Mouse (Mus musculus): ENCODE results near the gene Gm17324. TPM values are rescaled to one million over a fixed set of nuclear protein-coding genes. Genes with fewer than 3 reads are reported as not detected.
A peak's percentile ranks its signal among the peaks of the same experiment; 100 is the strongest.

The Gm17324 gene
- polyA plus RNA-seq, 1 experiment from 2014 or later = 0.88 TPM

DNA sequence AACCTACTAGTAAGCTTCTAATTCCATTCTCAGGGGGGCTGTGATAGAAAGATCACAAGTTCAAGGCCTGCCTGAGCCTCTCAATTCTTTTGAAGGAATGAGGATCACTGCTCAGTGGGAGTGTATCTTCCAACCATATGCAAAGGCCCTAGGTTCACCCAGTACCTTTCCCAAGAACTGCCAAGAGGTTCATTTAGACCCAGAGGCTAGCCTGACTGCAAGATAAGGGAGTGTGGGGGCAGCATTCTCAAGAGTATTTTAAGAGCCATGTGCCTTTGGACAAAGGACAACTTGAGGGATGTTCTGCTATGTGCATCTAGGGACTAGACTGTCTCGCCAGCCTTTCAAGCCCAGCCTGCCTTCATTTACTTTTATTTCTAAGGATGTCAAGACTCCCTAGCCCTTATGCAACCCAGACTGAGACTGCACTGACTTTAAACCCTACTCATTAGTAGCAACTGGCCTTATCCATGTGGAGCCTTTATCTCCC, 28.0 kb upstream of the Gm17324 start:
- no peaks in the 10 kb centered on the region for H3K9me3 ChIP-seq (ENCODE audit: control insufficient read depth, low read length)
- no peak overlapping the region for H3K4me3 ChIP-seq (ENCODE audit: control insufficient read depth in 1 of 2, insufficient read depth in 1 of 2, low read depth in 1 of 2, low read length in 2 of 2)
- peaks cover 73% of the 10 kb centered on the region for H3K36me3 ChIP-seq (ENCODE audit: control insufficient read depth, insufficient read depth, low read length)
- H3K27me3 ChIP-seq (ENCODE audit: control insufficient read depth, insufficient read depth, low read length) = no peaks in the 10 kb centered on the region
- peaks cover 0 to 14% of the 10 kb centered on the region in 2 experiments; a peak in 1 of 4 replicates for H3K4me1 ChIP-seq (ENCODE audit: control insufficient read depth in 2 of 2, insufficient read depth in 2 of 2, low read length in 2 of 2)
- no peak overlapping the region for H3K9ac ChIP-seq (ENCODE audit: low read length)
- WGBS = 13% methylated on average over 1 of the region's 1 CpGs
- no peak for ATAC-seq (ENCODE audit: insufficient number of reproducible peaks, insufficient read depth, low FRiP score, low read depth)
- H3K27ac ChIP-seq (replicated peaks in 1 of 2; ENCODE audit: control insufficient read depth in 1 of 2, insufficient read depth in 1 of 2, low read depth in 2 of 2, low read length in 2 of 2) = peak overlapping the region in 1 of 2 experiments; percentile 48; a peak in 2 of 4 replicates
- no peak overlapping the region for H3K4me2 ChIP-seq (ENCODE audit: low read length)

DNA sequence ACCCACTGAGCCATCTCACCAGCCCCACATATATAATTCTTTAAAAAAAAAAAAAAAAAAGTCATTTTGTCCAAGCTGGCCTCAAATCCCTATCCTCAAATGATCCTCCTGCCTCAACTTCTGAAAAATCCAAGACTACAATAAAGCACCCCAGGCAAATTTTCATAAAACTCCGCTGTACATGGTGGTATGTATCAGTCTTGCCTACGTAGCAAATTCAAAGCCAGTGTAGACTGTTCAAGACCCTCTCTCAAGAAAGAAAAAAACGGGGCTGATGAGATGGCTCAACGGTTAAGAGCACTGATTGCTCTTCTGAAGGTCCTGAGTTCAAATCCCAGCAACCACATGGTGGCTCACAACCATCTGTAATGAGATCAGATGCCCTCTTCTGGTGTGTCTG, 27.3 kb upstream of the Gm17324 start:
- Histone ChIP-seq H3K9me3 (ENCODE audit: control insufficient read depth, low read length) (no peaks in the 10 kb centered on the region), H3K4me2 (ENCODE audit: low read length) (no peak overlapping the region), H3K27ac (replicated peaks in 1 of 2; ENCODE audit: control insufficient read depth in 1 of 2, insufficient read depth in 1 of 2, low read depth in 2 of 2, low read length in 2 of 2) (no peak overlapping the region), H3K4me1 (ENCODE audit: control insufficient read depth in 2 of 2, insufficient read depth in 2 of 2, low read length in 2 of 2) (peaks cover 0 to 14% of the 10 kb centered on the region in 2 experiments; a peak in 1 of 4 replicates), H3K36me3 (ENCODE audit: control insufficient read depth, insufficient read depth, low read length) (peaks cover 77% of the 10 kb centered on the region), H3K9ac (ENCODE audit: low read length) (no peak overlapping the region), H3K27me3 (ENCODE audit: control insufficient read depth, insufficient read depth, low read length) (no peaks in the 10 kb centered on the region), H3K4me3 (ENCODE audit: control insufficient read depth in 1 of 2, insufficient read depth in 1 of 2, low read depth in 1 of 2, low read length in 2 of 2) (no peak overlapping the region)
- ATAC-seq (ENCODE audit: insufficient number of reproducible peaks, insufficient read depth, low FRiP score, low read depth) = no peak
- WGBS = 84% methylated on average over 4 of the region's 4 CpGs

DNA sequence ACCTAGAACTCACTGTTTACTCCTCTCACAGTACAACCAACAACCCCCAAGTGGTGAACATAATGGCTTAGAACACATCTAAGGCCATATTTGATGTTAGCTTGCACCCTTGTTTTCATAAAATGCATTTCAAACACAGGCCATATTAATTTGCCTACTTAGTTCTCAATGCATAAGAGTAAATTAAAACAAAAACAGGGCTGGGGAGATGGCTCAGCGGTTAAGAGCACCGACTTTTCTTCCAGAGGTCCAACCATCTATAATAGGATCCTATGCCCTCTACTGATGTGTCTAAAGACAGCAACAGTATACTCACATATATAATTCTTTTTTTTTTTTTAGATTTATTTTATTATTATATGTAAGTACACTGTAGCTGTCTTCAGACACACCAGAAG, 26.8 kb upstream of the Gm17324 start:
- H3K9ac ChIP-seq (ENCODE audit: low read length) = no peak overlapping the region
- H3K27me3 ChIP-seq (ENCODE audit: control insufficient read depth, insufficient read depth, low read length) = no peaks in the 10 kb centered on the region
- no peak for ATAC-seq (ENCODE audit: insufficient number of reproducible peaks, insufficient read depth, low FRiP score, low read depth)
- H3K4me1 ChIP-seq (ENCODE audit: control insufficient read depth in 2 of 2, insufficient read depth in 2 of 2, low read length in 2 of 2) = peaks cover 0 to 14% of the 10 kb centered on the region in 2 experiments; a peak in 1 of 4 replicates
- 86% methylated on average over 2 of the region's 2 CpGs for WGBS
- H3K4me2 ChIP-seq (ENCODE audit: low read length) = no peak overlapping the region
- no peak overlapping the region for H3K27ac ChIP-seq (replicated peaks in 1 of 2; ENCODE audit: control insufficient read depth in 1 of 2, insufficient read depth in 1 of 2, low read depth in 2 of 2, low read length in 2 of 2)
- H3K9me3 ChIP-seq (ENCODE audit: control insufficient read depth, low read length) = no peaks in the 10 kb centered on the region
- H3K36me3 ChIP-seq (ENCODE audit: control insufficient read depth, insufficient read depth, low read length) = peaks cover 78% of the 10 kb centered on the region
- no peak overlapping the region for H3K4me3 ChIP-seq (ENCODE audit: control insufficient read depth in 1 of 2, insufficient read depth in 1 of 2, low read depth in 1 of 2, low read length in 2 of 2)

DNA sequence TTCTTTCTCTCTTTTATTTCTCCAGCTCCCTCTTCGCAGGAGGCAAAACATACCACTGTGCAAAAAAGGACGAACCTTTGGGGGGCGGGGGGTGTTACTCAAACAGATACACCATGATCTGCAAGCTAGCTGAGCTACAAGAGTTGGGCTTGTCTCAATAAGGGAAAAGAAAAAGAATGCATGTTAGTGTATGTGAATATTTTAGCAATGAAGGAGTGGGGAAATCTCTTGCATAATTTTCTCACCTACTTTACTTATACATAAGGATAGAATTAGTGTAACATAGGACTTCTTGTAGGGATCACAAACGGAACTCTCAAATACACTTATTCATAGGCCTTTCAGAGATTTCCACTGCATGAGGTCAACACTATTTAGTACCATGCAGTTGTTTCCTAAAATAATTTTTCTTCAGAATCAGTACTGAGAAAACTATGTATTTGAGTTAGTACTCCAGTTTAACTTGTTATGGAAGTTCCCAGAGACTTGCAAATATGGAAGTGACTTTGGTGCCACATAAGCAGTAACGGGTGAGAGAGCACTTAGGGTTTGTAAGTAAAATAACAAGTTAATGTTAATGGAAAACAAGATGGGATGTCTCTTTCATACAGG, 26.3 kb upstream of the Gm17324 start:
- Histone ChIP-seq H3K27ac (replicated peaks in 1 of 2; ENCODE audit: control insufficient read depth in 1 of 2, insufficient read depth in 1 of 2, low read depth in 2 of 2, low read length in 2 of 2) (no peak overlapping the region), H3K4me2 (ENCODE audit: low read length) (no peak overlapping the region), H3K36me3 (ENCODE audit: control insufficient read depth, insufficient read depth, low read length) (peaks cover 77% of the 10 kb centered on the region), H3K27me3 (ENCODE audit: control insufficient read depth, insufficient read depth, low read length) (no peaks in the 10 kb centered on the region), H3K4me3 (ENCODE audit: control insufficient read depth in 1 of 2, insufficient read depth in 1 of 2, low read depth in 1 of 2, low read length in 2 of 2) (no peak overlapping the region), H3K4me1 (ENCODE audit: control insufficient read depth in 2 of 2, insufficient read depth in 2 of 2, low read length in 2 of 2) (peaks cover 0 to 14% of the 10 kb centered on the region in 2 experiments; a peak in 1 of 4 replicates), H3K9ac (ENCODE audit: low read length) (no peak overlapping the region), H3K9me3 (ENCODE audit: control insufficient read depth, low read length) (no peaks in the 10 kb centered on the region)
- WGBS = 85% methylated on average over 5 of the region's 5 CpGs
- ATAC-seq (ENCODE audit: insufficient number of reproducible peaks, insufficient read depth, low FRiP score, low read depth) = no peak

DNA sequence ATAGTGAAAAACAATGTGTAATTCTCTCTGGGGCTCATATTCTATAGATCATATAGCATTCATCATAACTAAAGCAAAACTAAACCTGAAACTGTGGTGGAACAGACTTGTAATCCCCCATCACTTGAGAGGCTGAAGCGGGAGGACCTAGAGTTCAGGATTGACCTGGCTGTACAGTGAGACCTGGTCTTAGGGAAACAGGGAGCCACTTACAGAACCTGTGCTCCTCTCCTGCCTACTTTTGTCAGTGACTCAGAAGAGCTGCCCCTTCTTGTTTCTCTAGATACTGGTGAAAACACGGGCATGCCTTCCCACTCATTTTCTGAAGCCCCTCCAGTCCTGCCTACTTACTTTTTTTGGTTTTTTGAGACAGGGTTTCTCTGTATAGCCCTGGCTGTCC, 25.7 kb upstream of the Gm17324 start:
- WGBS = 69% methylated on average over 2 of the region's 2 CpGs
- Histone ChIP-seq H3K27ac (replicated peaks in 1 of 2; ENCODE audit: control insufficient read depth in 1 of 2, insufficient read depth in 1 of 2, low read depth in 2 of 2, low read length in 2 of 2) (no peak overlapping the region), H3K36me3 (ENCODE audit: control insufficient read depth, insufficient read depth, low read length) (peaks cover 77% of the 10 kb centered on the region), H3K9ac (ENCODE audit: low read length) (no peak overlapping the region), H3K4me2 (ENCODE audit: low read length) (no peak overlapping the region), H3K4me1 (ENCODE audit: control insufficient read depth in 2 of 2, insufficient read depth in 2 of 2, low read length in 2 of 2) (peaks cover 0 to 10% of the 10 kb centered on the region in 2 experiments; a peak in 1 of 4 replicates), H3K9me3 (ENCODE audit: control insufficient read depth, low read length) (no peaks in the 10 kb centered on the region), H3K4me3 (ENCODE audit: control insufficient read depth in 1 of 2, insufficient read depth in 1 of 2, low read depth in 1 of 2, low read length in 2 of 2) (no peak overlapping the region), H3K27me3 (ENCODE audit: control insufficient read depth, insufficient read depth, low read length) (no peaks in the 10 kb centered on the region)
- ATAC-seq (ENCODE audit: insufficient number of reproducible peaks, insufficient read depth, low FRiP score, low read depth) = no peak

DNA sequence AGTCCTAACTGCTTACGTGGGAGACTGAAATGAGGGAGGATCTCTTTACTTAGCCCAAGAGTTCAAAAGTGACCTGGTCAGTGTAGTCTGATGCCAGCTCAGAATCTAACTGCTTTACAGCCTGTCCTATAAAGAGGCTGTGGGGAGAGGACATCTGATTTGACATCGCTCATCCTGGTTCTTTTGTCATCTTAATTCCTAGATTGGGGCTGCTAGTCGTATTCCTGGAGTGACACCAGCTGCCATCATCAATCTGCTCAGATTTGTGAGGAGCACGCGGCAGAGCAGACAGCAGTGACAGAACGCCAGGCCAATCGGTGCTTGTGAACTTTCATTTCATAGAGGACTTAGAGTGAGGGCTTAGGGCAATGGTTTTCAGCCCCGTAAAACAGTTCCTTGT, 25.0 kb upstream of the Gm17324 start:
- no peak overlapping the region for H3K4me2 ChIP-seq (ENCODE audit: low read length)
- H3K4me3 ChIP-seq (ENCODE audit: control insufficient read depth in 1 of 2, insufficient read depth in 1 of 2, low read depth in 1 of 2, low read length in 2 of 2) = no peak overlapping the region
- peaks cover 0 to 5% of the 10 kb centered on the region in 2 experiments; a peak in 1 of 4 replicates for H3K4me1 ChIP-seq (ENCODE audit: control insufficient read depth in 2 of 2, insufficient read depth in 2 of 2, low read length in 2 of 2)
- no peak overlapping the region for H3K9ac ChIP-seq (ENCODE audit: low read length)
- no peaks in the 10 kb centered on the region for H3K27me3 ChIP-seq (ENCODE audit: control insufficient read depth, insufficient read depth, low read length)
- 85% methylated on average over 8 of the region's 8 CpGs for WGBS
- peaks cover 77% of the 10 kb centered on the region for H3K36me3 ChIP-seq (ENCODE audit: control insufficient read depth, insufficient read depth, low read length)
- H3K9me3 ChIP-seq (ENCODE audit: control insufficient read depth, low read length) = no peaks in the 10 kb centered on the region
- no peak for ATAC-seq (ENCODE audit: insufficient number of reproducible peaks, insufficient read depth, low FRiP score, low read depth)
- H3K27ac ChIP-seq (replicated peaks in 1 of 2; ENCODE audit: control insufficient read depth in 1 of 2, insufficient read depth in 1 of 2, low read depth in 2 of 2, low read length in 2 of 2) = no peak overlapping the region

DNA sequence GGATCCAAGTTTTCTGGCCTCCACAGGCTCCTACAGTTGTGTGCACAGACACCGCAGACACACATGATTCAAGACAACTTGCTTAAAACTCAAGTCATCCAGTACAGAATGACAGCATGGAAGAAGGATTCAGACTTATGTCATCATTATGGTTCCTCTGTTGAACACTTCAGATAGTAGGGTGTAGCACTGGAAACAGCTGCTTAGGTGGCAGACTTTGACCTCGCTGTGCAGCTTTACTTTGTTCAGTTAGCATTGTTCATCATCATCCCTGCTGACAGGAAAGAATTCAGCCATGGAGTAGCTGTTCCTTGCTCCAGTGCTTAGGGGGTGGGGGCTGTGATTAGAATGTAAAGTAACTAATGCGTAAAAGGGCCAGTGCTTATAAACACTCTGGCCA, 17.1 kb upstream of the Gm17324 start:
- Histone ChIP-seq H3K9ac (ENCODE audit: low read length) (no peak overlapping the region), H3K4me2 (ENCODE audit: low read length) (no peak overlapping the region), H3K4me1 (ENCODE audit: control insufficient read depth in 2 of 2, insufficient read depth in 2 of 2, low read length in 2 of 2) (no peaks in the 10 kb centered on the region), H3K4me3 (ENCODE audit: control insufficient read depth in 1 of 2, insufficient read depth in 1 of 2, low read depth in 1 of 2, low read length in 2 of 2) (no peak overlapping the region), H3K27ac (replicated peaks in 1 of 2; ENCODE audit: control insufficient read depth in 1 of 2, insufficient read depth in 1 of 2, low read depth in 2 of 2, low read length in 2 of 2) (no peak overlapping the region), H3K36me3 (ENCODE audit: control insufficient read depth, insufficient read depth, low read length) (peaks cover 91% of the 10 kb centered on the region), H3K27me3 (ENCODE audit: control insufficient read depth, insufficient read depth, low read length) (no peaks in the 10 kb centered on the region), H3K9me3 (ENCODE audit: control insufficient read depth, low read length) (no peaks in the 10 kb centered on the region)
- no peak for ATAC-seq (ENCODE audit: insufficient number of reproducible peaks, insufficient read depth, low FRiP score, low read depth)
- 67% methylated on average over 3 of the region's 3 CpGs for WGBS

DNA sequence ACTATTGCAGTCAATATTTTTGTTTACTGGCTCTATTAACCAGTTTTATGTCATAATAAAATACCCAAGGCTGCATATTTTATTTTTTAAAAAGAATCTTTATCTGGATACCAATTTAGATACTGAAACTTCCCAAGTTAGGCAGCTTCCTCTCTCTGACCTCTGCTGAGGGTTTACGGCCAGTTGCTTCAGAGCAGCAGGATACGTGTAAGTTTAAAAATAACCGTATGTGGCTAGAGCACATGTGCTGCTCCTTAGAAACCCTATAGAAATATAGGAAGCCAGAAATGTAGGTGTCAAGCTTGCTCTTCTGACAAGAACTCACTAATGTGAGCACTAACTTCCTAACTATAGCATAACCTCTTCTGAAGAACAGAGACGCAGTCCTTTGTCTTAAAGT, 14.8 kb upstream of the Gm17324 start:
- Histone ChIP-seq H3K4me2 (ENCODE audit: low read length) (no peak overlapping the region), H3K9me3 (ENCODE audit: control insufficient read depth, low read length) (no peaks in the 10 kb centered on the region), H3K27ac (replicated peaks in 1 of 2; ENCODE audit: control insufficient read depth in 1 of 2, insufficient read depth in 1 of 2, low read depth in 2 of 2, low read length in 2 of 2) (no peak overlapping the region), H3K4me3 (ENCODE audit: control insufficient read depth in 1 of 2, insufficient read depth in 1 of 2, low read depth in 1 of 2, low read length in 2 of 2) (no peak overlapping the region), H3K4me1 (ENCODE audit: control insufficient read depth in 2 of 2, insufficient read depth in 2 of 2, low read length in 2 of 2) (no peaks in the 10 kb centered on the region), H3K36me3 (ENCODE audit: control insufficient read depth, insufficient read depth, low read length) (peaks cover 93% of the 10 kb centered on the region), H3K9ac (ENCODE audit: low read length) (no peak overlapping the region), H3K27me3 (ENCODE audit: control insufficient read depth, insufficient read depth, low read length) (no peaks in the 10 kb centered on the region)
- WGBS = 70% methylated on average over 4 of the region's 4 CpGs
- no peak for ATAC-seq (ENCODE audit: insufficient number of reproducible peaks, insufficient read depth, low FRiP score, low read depth)

All from heart, embryonic 14.5 days (tissue).